Mouse (Mus musculus) testis, postnatal 10 days (tissue): ENCODE measurements around the gene Bahd1.

Source experiments
- DNase-seq: peaks from one replicate; pipeline ENCODE4 v3.0.0; 2021; ENCODE audit warnings: low spot score

Bahd1 gene

DNA sequence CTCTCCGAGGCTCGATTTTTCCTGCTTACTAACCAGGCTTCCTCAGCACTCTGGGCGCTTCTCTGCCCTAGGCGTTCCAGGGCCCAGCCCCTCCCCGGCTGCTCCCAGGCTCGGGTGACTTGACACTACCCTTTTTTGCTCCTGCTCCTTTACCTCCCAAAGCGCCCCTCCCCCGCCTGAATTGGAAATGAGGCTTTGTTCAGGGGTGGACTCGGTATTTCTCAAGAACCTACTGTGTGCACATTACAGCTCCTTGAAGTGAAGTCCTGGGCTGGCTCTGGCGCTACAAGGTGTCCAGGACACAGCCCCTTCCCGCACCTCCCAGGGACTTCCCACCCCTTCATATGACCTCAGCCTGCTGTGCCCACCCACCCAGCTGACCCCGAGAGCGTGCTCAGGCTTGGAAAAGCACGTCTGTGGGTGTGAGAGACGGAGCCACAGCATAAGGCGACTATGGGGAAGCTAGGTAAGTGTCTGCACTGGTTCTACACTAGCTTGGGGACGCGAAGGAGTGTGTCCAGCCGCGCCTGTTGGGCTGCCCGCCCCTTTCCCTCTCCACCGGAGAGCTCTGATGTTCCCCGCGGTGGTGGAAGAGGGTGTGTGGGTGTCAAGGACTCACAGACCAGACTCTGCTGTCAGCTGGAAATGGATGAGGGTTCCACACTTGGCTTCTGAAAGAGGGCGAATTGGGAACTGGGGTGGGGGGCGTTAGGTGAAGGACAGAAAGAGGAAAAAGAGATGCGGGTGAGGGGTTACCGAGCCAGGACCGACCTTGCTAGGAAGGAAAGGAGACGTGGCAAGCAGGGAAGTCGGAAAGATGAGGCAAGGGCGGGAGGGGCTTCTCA is at the start of gene Bahd1:
TSS of gene Bahd1 (plus strand) at position 397 of the 845 bp plus-strand sequence.
- peak; percentile 75 for DNase-seq

- no peak for DNase-seq
Measured at GRCm38 (mm10) chr2:118851756-118852155, 48.4 kb upstream of the Bahd1 start.

- peak; percentile 92 for DNase-seq
Measured at GRCm38 (mm10) chr2:118861454-118862339, 38.5 kb upstream of the Bahd1 start, which contains the start of gene Ivd. Ivd (plus strand) TSS chr2:118861954.

GRCm38 (mm10) chr2:118862340-118862675 is 37.9 kb upstream of the Bahd1 start:
- DNase-seq = no peak

DNA sequence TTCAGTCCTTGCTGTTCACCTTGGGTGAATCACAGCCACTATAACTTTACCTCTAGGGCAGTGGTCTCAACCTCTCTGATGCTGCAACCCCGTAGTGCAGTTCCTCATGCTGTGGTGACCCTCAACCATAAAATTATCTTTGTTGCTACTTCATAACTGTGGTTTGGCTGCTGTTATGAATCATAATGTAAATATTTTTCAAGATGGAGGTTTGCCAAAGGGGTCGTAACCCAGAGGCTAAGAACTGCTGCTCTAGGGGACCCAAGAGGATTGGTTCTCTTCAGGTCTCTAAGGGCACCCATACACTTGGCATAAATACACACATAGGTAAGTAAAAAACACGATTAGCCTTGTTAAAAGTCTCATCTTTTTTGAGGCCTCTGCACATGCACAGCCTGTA is 29.6 kb upstream of the Bahd1 start:
- no peak for DNase-seq

- no peak for DNase-seq
Measured at GRCm38 (mm10) chr2:118871032-118871431, 29.1 kb upstream of the Bahd1 start.

- DNase-seq = no peak
Measured at GRCm38 (mm10) chr2:118873018-118873417, 27.2 kb upstream of the Bahd1 start.

DNA sequence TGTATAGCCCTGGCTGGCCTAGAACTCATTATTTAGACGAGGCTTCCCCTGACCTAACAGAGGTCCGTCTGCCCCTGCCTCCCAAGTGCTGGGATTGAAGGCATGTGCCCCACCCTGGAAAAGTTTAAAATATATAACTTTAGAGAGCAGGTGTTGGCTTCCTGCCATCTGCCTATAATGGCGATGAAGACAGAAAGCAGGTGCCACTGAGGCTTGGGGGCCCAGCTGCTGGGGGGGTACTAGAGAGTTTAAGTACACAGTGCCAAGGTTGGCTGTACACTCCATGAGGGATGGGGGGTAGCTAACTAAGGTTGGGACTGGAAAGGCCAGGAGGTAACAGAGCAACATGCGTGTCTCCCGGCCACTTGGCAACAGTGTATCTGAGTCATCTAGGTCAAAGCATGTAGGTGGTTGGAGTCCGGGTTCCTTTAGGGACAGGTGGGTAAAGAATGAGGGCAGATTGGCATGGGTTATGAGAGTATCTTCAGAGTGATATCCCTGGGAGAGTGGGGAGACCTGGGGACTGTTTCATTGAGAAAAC is 26.2 kb upstream of the Bahd1 start:
- DNase-seq = peak; percentile 38

DNA sequence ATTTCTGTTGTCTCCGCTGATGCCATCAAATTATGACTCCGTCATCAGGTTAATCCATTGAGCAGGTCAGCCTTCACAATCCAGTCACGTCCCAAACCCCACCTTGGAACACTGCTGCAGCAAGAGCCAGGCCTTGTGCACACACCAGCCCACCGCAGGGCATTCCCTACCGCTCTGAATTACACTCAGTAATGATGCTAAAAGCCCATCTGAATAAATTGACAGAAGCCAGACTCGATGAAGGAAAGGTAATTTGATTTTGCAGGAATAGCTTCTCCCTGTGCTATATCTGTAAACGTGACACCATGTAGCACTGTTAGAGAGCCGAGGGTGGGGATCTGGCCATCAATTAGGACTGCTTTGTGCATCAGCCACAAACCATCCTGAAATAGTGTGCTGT is 24.9 kb upstream of the Bahd1 start:
- no peak for DNase-seq

GRCm38 (mm10) chr2:118876453-118876852 is 23.7 kb upstream of the Bahd1 start:
- DNase-seq = peak; percentile 33

DNA sequence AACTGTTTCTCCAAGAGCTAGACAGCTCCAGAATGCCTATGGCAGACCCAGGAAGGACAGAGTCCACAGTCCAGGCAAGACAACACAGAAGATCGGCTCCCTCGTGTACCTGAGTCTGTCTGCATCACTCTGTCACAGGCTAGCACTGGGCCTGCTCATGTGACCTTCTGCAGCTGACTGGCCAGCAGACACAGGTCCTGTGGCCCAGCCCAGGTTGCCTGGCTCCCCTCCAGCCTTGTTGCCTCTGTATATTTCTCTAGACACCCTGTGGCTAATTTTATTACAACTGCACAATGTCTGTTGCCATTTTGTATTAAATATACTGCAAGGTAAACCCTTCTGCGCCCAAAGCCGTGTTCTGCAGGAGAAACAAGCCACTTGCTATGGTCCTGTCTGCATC is 19.2 kb upstream of the Bahd1 start:
- DNase-seq = no peak

- DNase-seq = no peak
Measured at GRCm38 (mm10) chr2:118881956-118882355, 18.2 kb upstream of the Bahd1 start.

GRCm38 (mm10) chr2:118882840-118883679 is 17.1 kb upstream of the Bahd1 start:
- peak; percentile 95 for DNase-seq

DNA sequence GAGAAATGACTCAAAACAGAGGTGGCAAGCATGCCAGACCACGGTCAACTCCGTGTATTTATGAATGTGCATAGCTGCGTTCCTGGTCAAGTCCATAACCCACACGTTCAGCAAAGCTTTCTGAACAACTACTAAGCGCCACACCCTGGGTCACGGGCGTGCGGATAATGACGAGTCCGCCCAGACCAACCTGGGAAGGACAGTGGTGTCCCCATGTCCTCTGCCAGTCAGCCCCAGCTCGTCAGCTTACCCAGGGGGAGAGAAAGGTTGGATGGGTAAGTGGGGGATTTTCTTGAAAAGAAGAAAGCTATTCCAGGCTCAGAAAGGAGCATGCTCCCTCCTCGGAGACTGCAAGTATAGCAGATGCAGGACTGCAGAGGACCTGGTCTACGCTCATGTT is 12.7 kb upstream of the Bahd1 start:
- DNase-seq = no peak

GRCm38 (mm10) chr2:118887845-118888548 is 12.2 kb upstream of the Bahd1 start:
- no peak for DNase-seq

DNA sequence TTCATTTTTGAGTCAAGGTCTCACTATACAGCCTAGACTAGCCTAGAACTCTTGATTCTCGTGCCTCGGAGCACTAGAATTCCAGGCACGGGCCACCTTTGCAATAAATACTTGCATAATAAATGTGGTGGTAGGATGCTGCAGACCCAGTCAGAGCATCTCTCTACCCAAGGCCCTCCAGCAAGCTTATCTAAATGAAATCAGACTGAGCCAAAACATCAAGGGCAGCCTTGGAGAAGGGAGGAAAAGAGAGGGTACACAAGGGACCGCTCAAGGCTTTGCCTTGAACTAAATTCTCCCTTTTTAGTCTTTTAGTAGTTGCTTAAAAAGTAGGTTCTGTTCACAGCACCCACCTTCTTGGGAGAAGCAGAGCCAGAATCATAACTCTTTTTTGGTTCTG is 9.0 kb upstream of the Bahd1 start:
- DNase-seq = no peak

DNA sequence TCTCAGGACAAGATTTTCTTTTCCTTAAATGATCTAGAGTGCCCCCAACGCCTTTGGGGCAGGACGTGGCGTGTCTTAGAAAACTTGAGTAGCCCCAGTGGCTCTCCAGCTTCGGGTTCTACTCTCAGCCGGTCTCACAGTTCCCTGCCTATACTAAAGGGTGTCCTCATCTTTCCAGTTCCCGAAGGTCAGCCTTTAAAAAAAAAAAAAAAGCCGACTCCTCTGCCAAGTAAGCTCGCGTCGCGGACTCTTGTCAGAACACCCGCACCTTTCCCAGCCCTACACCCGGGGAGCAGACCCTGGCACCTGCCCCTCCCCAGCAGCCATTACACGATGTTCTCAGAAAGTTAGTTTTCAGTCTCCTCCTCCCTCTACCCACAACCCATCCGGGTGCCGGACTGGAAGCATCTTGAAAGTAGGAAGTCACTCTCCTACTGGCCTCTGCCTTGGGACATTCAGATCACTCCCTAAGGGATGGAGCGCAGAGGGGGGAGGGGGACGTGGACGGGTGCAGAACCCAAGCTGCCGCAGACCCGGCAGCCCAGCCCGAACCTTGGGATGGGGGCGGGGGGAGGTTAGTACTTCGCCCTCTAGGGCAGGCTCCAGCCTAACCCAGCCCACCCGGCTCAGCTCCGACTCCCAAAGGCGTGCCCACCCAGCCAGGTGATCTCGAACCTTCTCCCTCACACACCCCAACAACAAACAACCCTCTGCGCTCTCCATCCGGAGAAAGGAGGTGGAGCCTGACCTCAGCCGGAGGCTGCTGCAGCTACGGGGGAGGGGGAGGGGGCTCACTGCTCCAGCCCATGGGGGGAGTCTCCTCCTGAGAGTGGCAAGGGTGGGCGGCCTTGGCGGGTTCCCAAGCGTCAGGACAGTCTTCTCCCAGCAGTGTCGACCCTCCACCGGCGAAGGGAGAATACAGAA is 3.9 kb upstream of the Bahd1 start:
- DNase-seq = peak; percentile 77

- DNase-seq = peak; percentile 57
Measured at GRCm38 (mm10) chr2:118896914-118897291, 3.3 kb upstream of the Bahd1 start.

GRCm38 (mm10) chr2:118897392-118897791 is 2.8 kb upstream of the Bahd1 start:
- no peak for DNase-seq

GRCm38 (mm10) chr2:118897808-118898207 is 2.4 kb upstream of the Bahd1 start:
- no peak for DNase-seq
